Comparison of ENCODE assay signal across 24 mouse cellular contexts in genomic region chr9:50413514-50414335, GRCm38 (mm10).
DNase-seq lines count a peak whose midpoint lies in the region; ATAC-seq and TF ChIP-seq lines count a peak whose summit lies in the region.
"Had no signal": no experiment of that assay in that cellular context is flagged by ENCODE, and none has a peak within 500 bp of the region (broad histone marks: within the 10 kb centered on the region; RNA-seq: fewer than 3 reads in every experiment).

No protein-coding gene starts in this region.

- H3K36me3 ChIP-seq in thymus, adult 2 months (ENCODE audit: control insufficient read depth, insufficient read depth, low read length), result no peaks in the 10 kb centered on the region
- no peaks in the 10 kb centered on the region for H3K36me3 ChIP-seq in lung, postnatal 0 days (ENCODE audit: insufficient read depth, low read length)
- H3K36me3 ChIP-seq in stomach, postnatal 0 days (ENCODE audit: control insufficient read depth, insufficient read depth, low read length), result no peaks in the 10 kb centered on the region
- no peaks in the 10 kb centered on the region for H3K36me3 ChIP-seq in forebrain, embryonic 13.5 days (ENCODE audit: poor library complexity, severe bottlenecking)
- H3K36me3 ChIP-seq: embryonic facial prominence, embryonic 15.5 days; heart, embryonic 15.5 days; hindbrain, embryonic 13.5 days; limb, embryonic 15.5 days; midbrain, embryonic 12.5 days had no signal

- 36% methylated on average over 9 of the region's 9 CpGs for WGBS in thymus, adult 2 months
- 71% methylated on average over 8 of the region's 9 CpGs for WGBS in lung, postnatal 0 days
- 69% methylated on average over 9 of the region's 9 CpGs for WGBS in stomach, postnatal 0 days
- WGBS in forebrain, embryonic 13.5 days, result 87% methylated on average over 9 of the region's 9 CpGs

- H3K4me2 ChIP-seq in lung, postnatal 0 days (replicated peaks; ENCODE audit: low read depth, low read length), result no peak overlapping the region
- no peak overlapping the region for H3K4me2 ChIP-seq in stomach, postnatal 0 days (replicated peaks; ENCODE audit: low read depth)
- no peak overlapping the region for H3K4me2 ChIP-seq in forebrain, embryonic 13.5 days
- H3K4me2 ChIP-seq: embryonic facial prominence, embryonic 15.5 days; heart, embryonic 15.5 days; hindbrain, embryonic 13.5 days; limb, embryonic 15.5 days; midbrain, embryonic 12.5 days had no signal

- no peak for DNase-seq in thymus, adult 2 months
- DNase-seq in thymus, adult 18-20 months, result no peak
- DNase-seq in lung, postnatal 0 days (ENCODE audit: low spot score), result peak; percentile 85
- peak; percentile 18 for DNase-seq in stomach, postnatal 0 days (ENCODE audit: low spot score)
- no peak for DNase-seq in cerebellum, adult 11-12 months
- no peak for DNase-seq in adrenal gland, postnatal 36 days
- DNase-seq: adrenal gland, postnatal 10 days; B cell, adult 2 months; cerebellum, adult 8-10 months; gastrocnemius, postnatal 14 days; heart, postnatal 36 days; kidney, adult 2 months; layer of hippocampus, adult 9-11 months had no signal

- no peak overlapping the region for H3K4me3 ChIP-seq in thymus, adult 2 months (ENCODE audit: control insufficient read depth, insufficient read depth, low read length)
- H3K4me3 ChIP-seq in lung, postnatal 0 days (ENCODE audit: low read depth, low read length), result no peak overlapping the region
- no peak overlapping the region for H3K4me3 ChIP-seq in stomach, postnatal 0 days (ENCODE audit: low read depth, low read length)
- H3K4me3 ChIP-seq in forebrain, embryonic 13.5 days, result no peak overlapping the region
- H3K4me3 ChIP-seq: embryonic facial prominence, embryonic 15.5 days; heart, embryonic 15.5 days; hindbrain, embryonic 13.5 days; left cerebral cortex, adult 2 months; limb, embryonic 15.5 days; midbrain, embryonic 12.5 days had no signal

- no peaks in the 10 kb centered on the region for H3K27me3 ChIP-seq in thymus, adult 2 months (ENCODE audit: control insufficient read depth, insufficient read depth, low read length)
- H3K27me3 ChIP-seq in lung, postnatal 0 days (replicated peaks; ENCODE audit: insufficient read depth, low read length), result no peaks in the 10 kb centered on the region
- H3K27me3 ChIP-seq in stomach, postnatal 0 days (ENCODE audit: control insufficient read depth, insufficient read depth, low read length), result no peaks in the 10 kb centered on the region
- no peaks in the 10 kb centered on the region for H3K27me3 ChIP-seq in forebrain, embryonic 13.5 days
- H3K27me3 ChIP-seq: embryonic facial prominence, embryonic 15.5 days; heart, embryonic 15.5 days; hindbrain, embryonic 13.5 days; limb, embryonic 15.5 days; midbrain, embryonic 12.5 days had no signal

- no peaks in the 10 kb centered on the region for H3K9me3 ChIP-seq in lung, postnatal 0 days (ENCODE audit: low read length)
- H3K9me3 ChIP-seq in stomach, postnatal 0 days (ENCODE audit: control insufficient read depth, low read length), result no peaks in the 10 kb centered on the region
- H3K9me3 ChIP-seq in forebrain, embryonic 13.5 days (replicated peaks), result no peaks in the 10 kb centered on the region
- H3K9me3 ChIP-seq: embryonic facial prominence, embryonic 15.5 days; heart, embryonic 15.5 days; hindbrain, embryonic 13.5 days; limb, embryonic 15.5 days; midbrain, embryonic 12.5 days had no signal

- no peak for TF ChIP-seq EP300 in lung, postnatal 0 days (IDR thresholded peaks at IDR 0.05)
- no peak for TF ChIP-seq EP300 in stomach, postnatal 0 days (optimal IDR thresholded peaks at IDR 0.05)

- peak overlapping the region; percentile 3; the same call in 1 of the 2 replicates for H3K27ac ChIP-seq in thymus, adult 2 months (ENCODE audit: control insufficient read depth, insufficient read depth, low read length)
- H3K27ac ChIP-seq in lung, postnatal 0 days (ENCODE audit: low read length), result no peak overlapping the region
- no peak overlapping the region for H3K27ac ChIP-seq in stomach, postnatal 0 days (replicated peaks)
- H3K27ac ChIP-seq in forebrain, embryonic 13.5 days, result no peak overlapping the region
- H3K27ac ChIP-seq: embryonic facial prominence, embryonic 15.5 days; heart, embryonic 15.5 days; hindbrain, embryonic 13.5 days; kidney, postnatal 0 days; left cerebral cortex, adult 2 months; limb, embryonic 15.5 days; liver, embryonic 14.5 days; midbrain, embryonic 12.5 days had no signal

- no peak overlapping the region for H3K9ac ChIP-seq in lung, postnatal 0 days (replicated peaks; ENCODE audit: low read depth)
- no peak overlapping the region for H3K9ac ChIP-seq in stomach, postnatal 0 days (ENCODE audit: low read length)
- H3K9ac ChIP-seq in forebrain, embryonic 13.5 days, result no peak overlapping the region
- H3K9ac ChIP-seq: embryonic facial prominence, embryonic 15.5 days; heart, embryonic 15.5 days; hindbrain, embryonic 13.5 days; limb, embryonic 15.5 days; liver, embryonic 14.5 days; midbrain, embryonic 12.5 days had no signal

- no peak for TF ChIP-seq CTCF in thymus, adult 2 months (IDR thresholded peaks at IDR 0.05; ENCODE audit: borderline replicate concordance, control insufficient read depth, extremely low read depth, insufficient read depth, low read length, poor library complexity)
- TF ChIP-seq CTCF in lung, postnatal 0 days (IDR thresholded peaks at IDR 0.05), result no peak
- TF ChIP-seq CTCF in stomach, postnatal 0 days (IDR thresholded peaks at IDR 0.05; ENCODE audit: low read depth), result no peak

- H3K4me1 ChIP-seq in thymus, adult 2 months (replicated peaks; ENCODE audit: control insufficient read depth, insufficient read depth, low read length), result peaks cover 29% of the 10 kb centered on the region
- H3K4me1 ChIP-seq in lung, postnatal 0 days (ENCODE audit: insufficient read depth, low read depth, low read length), result no peaks in the 10 kb centered on the region; the same call in 1 of the 2 replicates
- no peaks in the 10 kb centered on the region for H3K4me1 ChIP-seq in stomach, postnatal 0 days (replicated peaks; ENCODE audit: control insufficient read depth, insufficient read depth)
- no peaks in the 10 kb centered on the region for H3K4me1 ChIP-seq in forebrain, embryonic 13.5 days
- H3K4me1 ChIP-seq: embryonic facial prominence, embryonic 15.5 days; heart, embryonic 15.5 days; limb, embryonic 15.5 days; midbrain, embryonic 12.5 days had no signal

- peak; percentile 93 for ATAC-seq in lung, postnatal 0 days
- ATAC-seq in stomach, postnatal 0 days (ENCODE audit: low FRiP score, low TSS enrichment), result no peak
- no peak for ATAC-seq in forebrain, embryonic 13.5 days
- ATAC-seq: forebrain, embryonic 16.5 days; inflammation-experienced regulatory T-cells, adult 6 months had no signal

- TF ChIP-seq POLR2A in thymus, adult 2 months (IDR thresholded peaks at IDR 0.05; ENCODE audit: control insufficient read depth, extremely low read depth, insufficient read depth, low read length, poor library complexity), result no peak

Comparison
In these comparisons a context has a peak if more than half of its experiments do, and no peak if none do; other contexts are left out.
1. DNase-seq: peak in lung, postnatal 0 days (single experiment) and stomach, postnatal 0 days (single experiment); none in thymus, adult 2 months (single experiment), thymus, adult 18-20 months (0 of 2), cerebellum, adult 11-12 months (single experiment) and adrenal gland, postnatal 36 days (0 of 2).